Mouse (Mus musculus) brain, adult 2 months (tissue): Measurements from ENCODE around the gene Nlgn1.

Experiments used
- DNase-seq: peaks from one replicate; pipeline ENCODE4 v3.0.0; 2011; ENCODE audit warnings: low read depth, low spot score

The Nlgn1 gene

DNA sequence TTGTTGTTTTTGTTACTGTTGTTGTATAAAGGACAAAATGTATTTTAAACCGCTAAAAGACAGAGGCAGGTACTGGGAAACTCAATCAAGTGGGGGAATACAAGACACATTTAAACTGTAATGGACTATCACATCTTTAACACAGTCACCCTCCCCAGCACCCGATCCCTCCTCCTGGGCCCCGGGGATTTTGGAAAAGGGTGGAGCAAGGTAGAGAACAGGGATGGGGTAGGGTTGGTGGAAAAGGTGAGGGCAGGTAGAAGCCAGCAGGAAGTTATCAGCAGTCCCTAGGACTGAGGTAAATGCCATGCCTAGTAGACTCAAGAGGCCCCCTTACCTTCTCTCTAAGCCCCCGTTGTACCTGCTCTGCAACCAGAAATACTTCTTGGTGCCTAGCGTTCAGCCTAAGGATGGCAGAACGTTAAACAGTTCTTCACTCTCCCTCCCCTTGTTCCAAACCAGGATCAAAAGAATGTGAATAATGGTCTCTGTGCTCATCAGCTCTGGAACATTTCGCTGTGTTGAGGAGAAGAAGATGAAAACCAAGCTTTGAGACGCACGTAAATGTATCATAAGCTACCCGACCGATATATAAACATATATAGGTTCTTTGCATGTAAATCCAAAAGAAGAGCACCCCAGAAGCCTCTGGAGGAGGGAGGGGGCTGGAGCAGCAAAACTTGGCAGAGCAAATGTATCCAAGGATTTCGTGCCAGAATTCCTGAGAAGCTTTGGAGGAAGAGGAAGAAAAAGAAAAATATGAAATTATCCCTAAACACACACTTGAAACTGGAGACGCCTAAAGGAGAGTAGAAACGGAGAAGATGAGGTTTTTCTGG is at the start of gene Nlgn1:
Nlgn1 (minus strand) TSS at position 61 of the 839 bp plus-strand sequence.
- DNase-seq, result no peak

DNA sequence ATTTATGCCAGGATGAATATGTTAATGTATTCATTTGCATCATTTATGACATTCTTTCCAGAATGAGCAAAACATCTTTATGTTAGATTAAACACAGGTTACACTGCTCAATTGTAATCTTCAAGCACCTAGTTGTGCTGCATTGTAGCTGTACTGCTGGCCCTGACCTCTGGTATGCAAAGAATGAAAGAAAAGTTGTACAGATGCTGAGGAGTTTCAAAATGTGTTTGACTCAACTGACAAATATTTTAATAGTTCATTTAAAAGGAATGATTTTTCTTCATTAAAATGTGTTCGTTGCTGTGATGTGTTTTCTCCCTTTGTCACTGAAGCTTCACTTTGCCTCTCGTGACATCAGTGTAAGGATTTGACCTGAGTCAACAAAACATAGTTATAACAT is 46.0 kb upstream of the Nlgn1 start:
- no peak for DNase-seq

DNA sequence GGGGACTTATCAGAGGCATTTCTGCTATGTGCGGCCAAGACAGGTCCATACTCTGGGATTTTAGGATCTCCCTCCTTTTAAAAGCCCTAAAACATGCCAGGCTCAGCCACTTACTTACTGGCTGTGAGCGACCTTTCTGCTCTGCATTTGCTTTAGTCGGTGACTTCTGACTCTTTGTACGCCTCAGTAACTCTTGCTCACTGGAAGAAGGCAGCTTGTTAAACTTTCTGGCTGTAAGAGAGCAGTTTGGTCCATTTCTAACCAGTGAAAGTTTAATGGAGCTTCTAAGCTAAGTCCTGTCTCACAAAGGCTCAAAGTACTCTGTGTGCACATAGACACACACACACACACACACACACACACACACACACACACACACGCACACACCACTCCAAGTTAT is 22.8 kb upstream of the Nlgn1 start:
- DNase-seq, result no peak

DNA sequence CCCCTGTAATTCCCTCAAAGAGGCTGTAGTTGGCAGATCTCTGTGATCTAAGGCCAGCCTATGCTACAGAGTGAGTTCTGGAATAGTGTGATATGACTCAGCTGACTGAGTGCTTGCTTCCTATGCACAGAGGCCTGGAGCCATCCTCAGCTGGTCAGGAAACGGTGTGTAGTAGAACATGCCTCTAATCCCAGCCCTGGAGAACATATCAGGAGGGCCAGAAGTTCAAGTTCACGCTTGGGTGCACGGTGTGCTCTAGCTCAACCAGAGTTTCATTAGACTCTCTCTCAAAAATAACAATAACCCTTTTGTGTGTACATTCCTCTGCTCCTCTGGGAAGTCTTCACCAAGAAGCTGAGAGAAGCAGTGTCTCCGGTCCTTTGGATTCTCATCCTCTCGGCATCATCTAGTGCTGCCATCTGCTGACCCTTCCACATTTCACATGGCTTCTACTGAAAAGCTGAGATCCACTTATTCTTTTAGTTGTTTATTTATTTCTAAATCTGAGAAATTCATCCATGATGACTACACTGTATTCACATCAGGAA is 22.3 kb upstream of the Nlgn1 start:
- peak; percentile 72 for DNase-seq

DNA sequence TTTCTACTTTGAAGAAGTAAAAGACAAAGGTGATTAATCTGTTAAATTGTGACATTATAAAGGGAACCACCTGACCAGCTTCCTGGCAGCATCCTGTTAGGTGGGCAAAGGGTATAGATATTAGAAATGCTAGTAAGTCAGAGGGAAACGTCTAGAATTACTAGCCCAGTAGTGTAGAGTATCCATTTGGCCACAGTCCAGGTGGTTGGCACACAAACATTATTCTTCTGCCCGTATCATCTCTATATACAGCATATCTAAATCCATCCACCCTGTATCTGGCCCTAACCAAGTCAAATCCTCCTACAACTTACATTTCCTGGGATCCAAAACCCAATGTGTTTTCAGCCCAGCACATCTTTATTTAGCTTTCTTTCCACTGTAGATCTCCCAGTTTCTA is 5.2 kb upstream of the Nlgn1 start:
- DNase-seq, result no peak

DNA sequence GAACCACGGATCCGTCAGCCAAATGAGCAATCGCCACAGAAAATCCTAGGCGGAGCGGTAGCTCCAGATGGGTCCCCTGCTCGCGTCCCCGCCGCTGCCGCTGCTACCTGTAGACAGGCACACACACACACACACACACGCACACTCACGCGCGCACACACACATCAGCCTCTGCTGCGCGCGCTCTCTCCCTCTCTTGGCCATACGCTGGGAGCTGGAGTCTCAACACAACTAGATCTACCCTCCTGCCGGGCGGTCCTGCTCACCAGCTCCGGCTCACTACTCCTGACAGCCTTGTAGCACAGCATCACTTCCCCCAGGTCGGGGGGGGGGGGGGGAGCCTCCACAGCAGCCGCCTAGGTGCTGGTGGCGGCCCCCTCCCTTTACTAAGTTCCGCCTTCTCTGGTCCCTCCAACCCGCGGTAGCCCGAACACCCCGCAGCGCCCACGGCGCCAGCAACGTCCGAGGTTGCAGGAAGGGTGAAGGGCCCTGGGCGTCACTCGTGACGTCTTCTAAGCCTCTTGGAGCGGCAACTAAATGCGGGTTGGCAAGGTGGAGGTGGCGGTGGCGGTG is 1.1 kb upstream of the Nlgn1 start:
- DNase-seq, result peak; percentile 85

DNA sequence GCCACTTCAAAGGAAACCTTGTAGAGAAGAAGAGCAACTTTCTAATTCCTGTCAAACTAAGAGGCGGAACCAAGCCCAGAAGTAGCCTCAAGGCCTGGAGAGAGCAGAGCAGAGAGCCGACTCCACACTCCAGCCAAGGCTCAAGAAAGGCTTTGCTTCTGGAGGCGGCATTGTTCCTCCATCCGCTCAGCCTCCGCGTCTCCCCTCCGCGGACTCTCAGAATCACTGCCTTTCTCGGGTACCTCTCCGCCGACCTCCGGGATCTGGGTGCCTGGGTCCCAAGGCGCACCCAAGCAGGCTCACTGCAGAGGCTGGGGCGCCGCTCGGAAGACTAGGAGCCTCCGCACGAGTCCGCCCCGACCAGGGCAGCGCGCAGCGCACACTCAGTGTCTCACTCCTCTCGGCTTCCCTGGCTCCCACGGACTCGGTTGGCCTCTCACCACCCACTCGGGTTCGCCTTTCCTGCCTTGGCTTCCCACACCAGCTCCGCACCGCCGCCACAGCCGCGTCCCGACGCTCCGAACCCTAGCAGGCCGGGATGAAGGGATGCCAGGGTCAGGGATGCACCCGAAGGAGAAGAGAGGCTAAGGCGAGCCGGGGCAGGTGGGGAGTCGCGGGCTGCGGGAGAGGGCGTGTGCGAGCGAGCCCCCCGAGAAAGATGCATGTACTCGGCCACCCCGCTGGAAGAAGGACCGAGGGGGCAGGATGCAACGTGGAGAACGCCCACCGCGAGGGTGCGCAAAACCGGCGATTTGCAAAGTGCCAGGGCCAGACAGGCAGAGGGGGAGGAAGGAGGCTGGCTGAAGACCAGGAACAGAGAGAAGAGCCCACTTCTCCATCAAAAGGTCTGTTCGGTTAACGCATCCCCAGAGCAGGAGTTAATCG is 841 bp downstream of the Nlgn1 start:
- DNase-seq, result peak; percentile 82

DNA sequence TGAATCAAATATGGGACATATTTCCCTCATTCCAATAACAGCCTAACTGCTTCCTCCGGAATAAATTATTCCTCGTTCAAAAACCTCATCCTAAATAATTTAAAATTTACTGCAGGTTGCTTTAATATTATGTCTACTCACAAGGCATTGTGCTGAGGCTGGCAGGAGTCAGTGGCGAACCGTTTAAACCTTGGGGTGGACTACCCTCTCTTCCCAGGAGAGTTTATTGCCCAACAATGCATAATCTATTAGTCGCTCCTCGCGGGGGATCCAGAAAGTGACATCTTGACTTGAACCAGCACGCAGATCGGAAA is 1.4 kb downstream of the Nlgn1 start:
- DNase-seq, result no peak

DNA sequence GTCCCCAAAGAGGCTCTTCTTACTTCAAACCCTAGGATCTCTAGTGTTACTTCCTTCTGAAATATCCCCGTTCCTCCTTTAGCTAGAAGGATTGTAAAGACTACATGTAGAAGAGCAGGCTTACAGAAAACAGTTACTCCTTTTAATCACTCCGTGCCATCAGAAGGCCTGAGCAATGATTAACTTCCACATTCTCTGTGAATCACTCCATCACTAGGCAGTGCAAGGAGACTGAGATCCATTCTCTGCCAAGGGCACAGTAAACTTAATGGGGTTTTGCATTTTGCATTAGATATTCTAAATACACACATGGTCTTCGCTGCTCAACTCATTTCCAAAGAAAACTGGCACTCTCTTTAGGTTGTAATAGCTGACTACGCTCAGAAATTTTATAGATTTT is 2.2 kb downstream of the Nlgn1 start:
- DNase-seq, result no peak

DNA sequence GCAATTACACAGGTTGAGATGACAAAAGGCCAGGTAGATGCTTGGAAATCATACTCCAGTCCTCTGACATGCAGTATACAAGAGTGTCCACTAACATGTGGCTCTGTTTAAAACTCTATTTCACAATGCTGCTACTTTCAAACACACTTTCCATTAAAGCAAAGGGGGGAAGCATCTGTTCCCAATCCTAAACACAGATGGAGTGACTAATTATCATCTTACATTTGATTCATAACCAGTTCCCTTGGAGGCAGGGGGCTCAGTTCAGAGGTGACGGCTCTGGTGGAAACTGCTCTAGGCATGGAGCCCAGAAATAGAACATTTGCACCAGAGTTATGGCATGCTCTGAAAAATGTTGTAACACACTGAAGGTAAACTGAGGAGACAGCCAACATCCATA is 7.8 kb downstream of the Nlgn1 start:
- no peak for DNase-seq

DNA sequence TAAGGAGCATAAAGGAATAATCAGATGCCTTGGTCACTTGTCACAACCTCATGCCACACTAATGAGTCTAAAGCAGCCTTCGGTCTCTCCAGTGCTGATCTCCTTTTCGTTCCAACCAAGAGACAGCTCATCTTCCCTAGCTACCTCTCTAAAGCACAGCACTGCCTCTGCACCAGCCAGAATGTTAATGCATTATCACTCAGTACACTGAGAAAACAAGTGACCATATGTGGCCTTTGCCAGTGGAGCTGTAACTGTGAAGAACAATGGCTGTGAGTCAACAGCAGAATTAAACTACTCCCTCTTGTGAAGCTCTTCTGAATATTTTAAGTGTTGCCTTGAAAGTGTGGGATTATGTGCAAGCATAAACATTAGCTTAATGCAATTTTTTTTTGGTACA is 14.9 kb downstream of the Nlgn1 start:
- DNase-seq, result peak; percentile 78

DNA sequence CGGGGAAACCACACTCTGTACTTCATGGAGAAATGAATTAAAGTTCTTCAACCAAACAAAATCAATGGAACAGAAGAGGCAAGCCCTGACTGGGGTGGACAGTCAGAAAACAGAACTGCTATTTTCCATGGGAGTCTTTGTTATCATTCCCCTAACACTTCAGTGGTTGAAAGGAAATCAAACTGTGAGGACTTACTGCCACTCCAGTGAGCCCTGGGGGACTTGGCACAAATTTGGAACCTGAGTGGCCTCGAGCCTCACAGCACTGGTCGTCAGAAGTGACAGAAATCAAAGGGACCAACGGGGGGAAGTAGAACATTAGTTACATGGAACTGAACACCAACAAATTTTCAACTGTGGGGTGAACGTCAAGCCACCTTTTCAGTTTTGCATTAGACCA is 34.4 kb downstream of the Nlgn1 start:
- DNase-seq, result no peak

DNA sequence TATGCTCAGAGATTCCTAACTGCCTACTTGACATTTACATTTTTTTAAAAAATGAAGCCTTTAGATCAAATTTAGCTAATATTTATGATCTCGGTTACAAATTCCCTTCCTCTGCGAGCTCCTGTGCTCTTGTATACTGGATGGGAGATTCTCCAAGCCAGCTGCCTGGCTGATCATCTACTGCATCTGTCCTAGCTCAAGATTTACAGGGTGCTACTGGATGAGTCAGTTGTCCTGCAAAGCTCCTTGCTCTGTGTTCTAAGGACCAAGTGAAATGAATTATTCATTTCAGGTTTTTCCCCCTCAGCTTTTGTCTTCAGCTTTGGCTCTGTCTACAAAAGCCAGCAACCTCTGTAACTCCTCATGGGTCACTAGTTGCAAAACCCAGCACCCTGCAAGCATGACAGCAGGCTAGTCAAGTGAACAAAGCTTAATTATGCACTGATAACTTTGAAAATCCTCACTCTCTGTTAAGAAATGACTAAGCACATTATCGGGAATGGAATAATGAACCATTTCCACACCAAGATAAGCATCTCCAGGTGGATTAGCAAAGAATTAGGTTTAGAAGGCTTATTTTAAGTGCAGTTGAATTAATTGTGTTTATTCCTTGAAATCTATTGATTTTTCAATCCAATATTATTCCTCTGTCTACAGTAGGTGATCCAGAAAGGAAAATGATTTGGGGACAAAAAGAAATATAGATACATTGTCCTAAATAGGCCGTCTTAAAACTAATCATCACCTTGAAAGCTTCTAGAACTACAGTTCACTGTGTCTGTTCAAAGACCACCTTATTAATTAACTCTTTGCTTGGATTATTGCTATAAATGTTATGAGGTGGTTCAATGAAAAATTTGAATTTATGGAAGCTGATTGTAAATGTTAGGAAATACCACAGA is 61.1 kb downstream of the Nlgn1 start:
- DNase-seq, result peak; percentile 47

DNA sequence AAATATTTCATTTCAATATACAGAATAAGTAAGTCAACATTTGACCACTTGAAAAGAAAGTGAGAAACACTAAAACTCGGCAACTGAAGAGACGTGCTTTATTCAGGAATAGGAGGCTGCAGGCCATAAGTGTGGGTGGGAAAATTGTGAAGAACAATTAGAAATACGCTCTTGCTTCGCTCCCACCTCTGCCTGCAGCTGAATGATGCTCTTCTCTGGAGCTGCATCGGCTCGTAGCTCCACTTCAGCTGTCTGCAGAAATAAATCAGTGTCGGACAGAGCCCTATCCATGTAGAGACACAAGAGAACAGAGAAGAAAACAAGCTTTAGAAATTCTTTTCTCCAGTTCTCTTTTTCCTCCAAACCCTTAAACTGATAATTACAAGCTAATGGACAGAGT is 85.7 kb downstream of the Nlgn1 start:
- peak; percentile 52 for DNase-seq

DNA sequence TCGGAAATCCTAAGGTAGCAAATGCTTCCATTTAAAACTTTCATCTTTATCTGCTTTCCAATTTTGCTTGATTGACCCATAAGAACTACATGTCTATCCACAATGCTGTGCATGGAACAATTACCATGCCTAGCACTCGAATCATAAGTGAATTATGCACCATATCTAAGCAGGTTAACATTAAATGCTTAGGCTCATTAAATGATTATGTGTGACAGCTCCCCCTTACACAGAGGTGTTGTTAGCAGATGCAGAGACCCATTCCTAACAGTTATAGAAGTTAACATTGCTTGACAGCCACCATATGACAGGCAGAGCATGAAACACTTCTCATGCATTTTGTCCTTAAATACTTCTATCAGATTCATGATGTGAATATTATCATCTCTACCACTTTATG is 89.0 kb downstream of the Nlgn1 start:
- DNase-seq, result no peak

DNA sequence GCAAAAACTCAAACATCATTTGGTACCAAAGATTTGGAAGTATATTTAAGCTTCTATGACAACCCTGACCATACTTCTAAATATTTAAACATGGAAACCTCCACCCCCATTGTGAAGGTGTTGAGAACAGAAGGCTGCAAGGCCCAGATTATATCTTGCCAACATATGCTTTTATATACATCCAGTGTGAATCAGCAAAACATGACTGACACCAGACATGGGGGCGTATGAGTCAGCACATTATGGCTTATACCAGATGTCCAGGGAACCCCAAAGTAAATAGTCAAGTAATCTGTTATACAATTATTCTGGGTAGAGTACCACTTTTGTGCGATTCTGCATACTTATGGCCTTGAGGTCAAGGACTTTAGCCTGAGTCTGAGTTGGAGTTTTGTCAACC is 102.3 kb downstream of the Nlgn1 start:
- DNase-seq, result peak; percentile 81

DNA sequence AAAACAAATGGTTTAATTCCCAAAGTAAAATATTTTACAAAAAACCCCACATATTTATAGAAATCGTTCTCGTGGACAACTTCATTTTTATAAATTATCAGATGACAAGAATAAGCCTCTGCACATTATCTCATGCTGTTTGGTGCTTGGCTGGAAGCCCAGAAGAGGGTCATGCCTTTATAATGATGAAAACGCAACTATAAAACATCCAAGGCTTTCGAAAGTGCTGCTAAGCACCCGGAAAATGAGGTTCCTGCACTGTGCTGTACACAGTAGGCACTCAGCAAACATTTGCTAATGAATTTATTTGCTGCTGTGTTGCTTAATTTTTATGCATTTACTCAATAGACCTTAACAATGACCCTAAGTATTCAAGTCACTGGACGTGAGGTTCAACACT is 103.4 kb downstream of the Nlgn1 start:
- DNase-seq, result peak; percentile 27

DNA sequence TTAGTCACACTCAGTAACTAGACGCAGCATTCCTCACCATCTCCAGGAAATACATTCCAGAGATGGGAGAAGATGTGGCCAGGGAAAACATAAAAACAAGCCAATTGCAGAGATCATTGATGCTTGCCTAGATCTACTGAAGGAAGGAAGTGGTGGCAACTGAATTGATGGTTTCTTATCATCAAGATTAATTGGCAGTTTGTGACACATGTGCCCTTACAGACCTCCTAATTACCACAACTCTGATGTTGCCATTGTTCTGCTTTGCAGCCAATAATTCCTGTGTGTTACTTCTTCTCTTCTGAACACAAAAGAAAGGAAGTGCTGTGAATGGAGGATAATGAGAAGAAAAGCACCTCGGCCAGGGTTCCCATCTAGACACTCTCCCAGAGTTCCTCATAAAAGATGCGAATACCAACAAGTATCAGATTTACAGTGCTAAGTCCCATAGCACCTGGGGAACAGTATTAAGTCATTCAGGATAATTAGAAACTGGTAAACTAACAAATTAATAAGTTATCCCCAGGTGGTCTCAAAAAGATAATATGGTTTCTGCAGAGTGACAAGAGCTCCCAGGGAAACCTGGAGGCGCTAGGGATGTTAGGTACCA is 104.0 kb downstream of the Nlgn1 start:
- no peak for DNase-seq

DNA sequence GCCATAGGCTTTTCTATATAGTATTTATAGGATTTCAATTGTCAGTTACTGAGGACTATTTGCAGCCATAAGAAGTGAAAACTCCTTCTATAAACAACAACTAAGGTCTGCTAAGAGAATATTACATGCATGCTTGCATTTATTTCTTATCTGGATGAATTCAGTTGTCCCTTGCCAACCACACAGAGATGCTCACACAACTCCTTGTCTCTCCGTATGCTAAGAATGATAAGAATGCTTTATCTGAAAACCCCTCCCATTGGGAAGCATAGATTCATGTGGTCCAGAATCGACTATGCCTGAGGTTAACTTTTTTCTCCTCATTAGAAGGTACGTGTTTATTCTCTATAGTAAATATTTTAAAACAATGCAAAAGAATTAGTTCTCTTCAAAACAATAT is 108.8 kb downstream of the Nlgn1 start:
- DNase-seq, result no peak

DNA sequence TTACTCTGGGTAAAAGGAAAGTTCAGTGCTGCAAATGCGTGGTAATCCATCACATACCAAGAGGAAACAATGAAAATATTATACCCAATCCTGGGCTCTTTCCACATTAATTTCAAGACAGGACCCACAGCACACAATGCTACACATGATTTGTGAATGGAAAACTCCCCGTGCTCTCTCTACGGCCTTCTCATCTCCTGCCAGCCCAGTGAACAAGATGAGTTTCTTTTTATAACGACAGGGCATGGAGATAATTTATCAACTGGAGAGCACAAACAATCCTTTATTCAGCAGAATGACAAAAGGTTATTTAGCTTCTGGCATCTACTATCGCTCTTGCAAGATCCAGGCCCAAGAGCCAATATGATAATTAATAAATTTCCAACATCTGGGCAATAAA is 116.0 kb downstream of the Nlgn1 start:
- DNase-seq, result no peak

DNA sequence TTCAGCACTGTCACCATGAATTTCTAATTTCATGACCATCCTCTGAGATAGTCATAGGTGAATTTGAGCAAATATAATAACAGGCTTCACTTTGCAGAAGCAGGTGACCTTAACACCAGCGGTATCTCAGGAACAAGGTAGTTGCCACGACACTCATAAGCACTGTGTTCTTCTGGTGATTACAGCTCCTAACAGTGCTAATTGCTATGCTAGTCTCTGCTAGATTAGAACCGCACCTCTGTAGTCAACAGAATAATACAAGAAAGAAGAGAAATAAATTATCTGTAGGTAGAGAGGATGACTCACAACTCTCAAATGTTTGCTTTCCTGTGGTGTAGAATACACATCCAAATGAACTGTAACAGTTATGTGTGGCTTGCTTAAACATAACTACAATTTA is 129.6 kb downstream of the Nlgn1 start:
- no peak for DNase-seq
